In the genomic region with DNA sequence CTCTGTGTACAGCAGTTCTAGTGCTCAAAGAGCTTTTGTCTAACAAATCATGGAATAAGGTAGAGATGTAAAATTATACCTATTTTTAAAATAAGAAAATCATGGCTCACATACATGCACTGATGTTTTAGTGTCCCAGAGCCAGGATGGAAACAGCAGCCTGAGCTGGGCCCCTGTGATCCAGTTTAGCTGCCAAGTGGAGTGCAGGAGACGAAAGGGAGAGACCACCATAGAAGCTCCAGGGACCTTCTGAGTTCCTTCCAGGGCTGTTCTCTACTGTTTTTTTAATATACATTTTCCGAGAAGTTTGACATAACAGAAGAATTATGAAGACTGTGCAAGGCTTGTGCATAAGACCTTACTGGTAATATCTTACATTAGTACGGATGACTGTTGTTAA, we compare ENCODE assay signal across 24 mouse cellular contexts. TPM values are rescaled to one million over a fixed set of nuclear protein-coding genes. Genes with fewer than 3 reads are reported as not detected.
DNase-seq lines count a peak whose midpoint lies in the region; ATAC-seq lines count a peak whose summit lies in the region.
"Had no signal": no experiment of that assay in that cellular context is flagged by ENCODE, and none has a peak within 500 bp of the region (broad histone marks: within the 10 kb centered on the region; RNA-seq: fewer than 3 reads in every experiment).

No protein-coding gene starts in this region.

- peak overlapping the region; percentile 15; the same call in 1 of the 2 replicates for H3K27ac ChIP-seq in heart, embryonic 11.5 days (ENCODE audit: low read depth, low read length)
- no peak overlapping the region for H3K27ac ChIP-seq in heart, embryonic 12.5 days (ENCODE audit: poor library complexity, severe bottlenecking)
- peak overlapping the region; percentile 64; the same call in 1 of the 2 replicates for H3K27ac ChIP-seq in limb, embryonic 12.5 days
- no peak overlapping the region for H3K27ac ChIP-seq in limb, embryonic 10.5 days
- H3K27ac ChIP-seq in limb, embryonic 13.5 days: peak overlapping the region; percentile 63
- peak overlapping the region; percentile 66 for H3K27ac ChIP-seq in stomach, embryonic 15.5 days
- H3K27ac ChIP-seq: hindbrain, embryonic 14.5 days; liver, embryonic 15.5 days; midbrain, embryonic 13.5 days had no signal

- no peaks in the 10 kb centered on the region for H3K36me3 ChIP-seq in heart, embryonic 11.5 days (ENCODE audit: control insufficient read depth, insufficient read depth, low read length)
- no peaks in the 10 kb centered on the region for H3K36me3 ChIP-seq in heart, embryonic 12.5 days
- H3K36me3 ChIP-seq in limb, embryonic 12.5 days: no peaks in the 10 kb centered on the region
- H3K36me3 ChIP-seq in limb, embryonic 10.5 days: no peaks in the 10 kb centered on the region
- H3K36me3 ChIP-seq in limb, embryonic 13.5 days: no peaks in the 10 kb centered on the region
- no peaks in the 10 kb centered on the region for H3K36me3 ChIP-seq in stomach, embryonic 15.5 days
- H3K36me3 ChIP-seq: liver, embryonic 15.5 days; midbrain, embryonic 13.5 days had no signal

- no peak for ATAC-seq in heart, embryonic 11.5 days (replicated peaks; ENCODE audit: insufficient number of reproducible peaks, low FRiP score, low TSS enrichment)
- ATAC-seq in heart, embryonic 12.5 days (ENCODE audit: insufficient number of reproducible peaks, low FRiP score): no peak
- ATAC-seq in limb, embryonic 12.5 days (ENCODE audit: insufficient number of reproducible peaks, insufficient read depth, low FRiP score, low TSS enrichment, low read depth): no peak
- ATAC-seq in limb, embryonic 13.5 days (ENCODE audit: low FRiP score, low read depth): no peak
- no peak for ATAC-seq in stomach, embryonic 15.5 days (ENCODE audit: insufficient read depth, low FRiP score, low read depth)
- ATAC-seq: forebrain, embryonic 14.5 days; inflammation-experienced regulatory T-cells, adult 6 months; midbrain, embryonic 13.5 days; Patski had no signal

- H3K4me3 ChIP-seq in heart, embryonic 11.5 days (ENCODE audit: low read depth, low read length): no peak overlapping the region
- no peak overlapping the region for H3K4me3 ChIP-seq in heart, embryonic 12.5 days
- H3K4me3 ChIP-seq in limb, embryonic 12.5 days (replicated peaks): no peak overlapping the region
- H3K4me3 ChIP-seq in limb, embryonic 10.5 days: no peak overlapping the region
- H3K4me3 ChIP-seq in limb, embryonic 13.5 days: no peak overlapping the region
- no peak overlapping the region for H3K4me3 ChIP-seq in stomach, embryonic 15.5 days (replicated peaks)
- H3K4me3 ChIP-seq: liver, embryonic 15.5 days; megakaryocyte, embryonic 14.5 days; midbrain, embryonic 13.5 days had no signal

- no peaks in the 10 kb centered on the region for H3K27me3 ChIP-seq in heart, embryonic 11.5 days (ENCODE audit: control insufficient read depth, insufficient read depth, low read length)
- no peaks in the 10 kb centered on the region for H3K27me3 ChIP-seq in heart, embryonic 12.5 days (replicated peaks)
- H3K27me3 ChIP-seq in limb, embryonic 12.5 days: no peaks in the 10 kb centered on the region
- H3K27me3 ChIP-seq in limb, embryonic 10.5 days (ENCODE audit: low read depth, poor library complexity, severe bottlenecking): no peaks in the 10 kb centered on the region
- no peaks in the 10 kb centered on the region for H3K27me3 ChIP-seq in limb, embryonic 13.5 days
- H3K27me3 ChIP-seq in stomach, embryonic 15.5 days (replicated peaks): no peaks in the 10 kb centered on the region
- H3K27me3 ChIP-seq: CH12.LX; liver, embryonic 15.5 days; megakaryocyte, embryonic 14.5 days; midbrain, embryonic 13.5 days; Patski had no signal

- 84% methylated on average over 3 of the region's 3 CpGs for WGBS in heart, embryonic 11.5 days (ENCODE audit: insufficient replicate concordance)
- WGBS in heart, embryonic 12.5 days: 80% methylated on average over 3 of the region's 3 CpGs
- 76% methylated on average over 3 of the region's 3 CpGs for WGBS in limb, embryonic 12.5 days
- WGBS in limb, embryonic 10.5 days: 86% methylated on average over 3 of the region's 3 CpGs
- 57% methylated on average over 3 of the region's 3 CpGs for WGBS in limb, embryonic 13.5 days
- 47% methylated on average over 3 of the region's 3 CpGs for WGBS in stomach, embryonic 15.5 days

- H3K4me2 ChIP-seq in heart, embryonic 11.5 days: no peak overlapping the region
- no peak overlapping the region for H3K4me2 ChIP-seq in heart, embryonic 12.5 days
- H3K4me2 ChIP-seq in limb, embryonic 12.5 days: no peak overlapping the region
- no peak overlapping the region for H3K4me2 ChIP-seq in limb, embryonic 13.5 days (replicated peaks)
- no peak overlapping the region for H3K4me2 ChIP-seq in stomach, embryonic 15.5 days
- H3K4me2 ChIP-seq: hindbrain, embryonic 14.5 days; liver, embryonic 15.5 days; midbrain, embryonic 13.5 days had no signal

- DNase-seq in limb, embryonic 10.5 days (ENCODE audit: low spot score): no peak
- no peak for DNase-seq in cerebellum, adult 9-10 months
- DNase-seq: B cell, adult 2 months; cerebellum, adult 11 months; cerebellum, postnatal 10 days; liver; lung, postnatal 10 days; right cerebral cortex, postnatal 14 days; thymus, adult 18-20 months; thymus, postnatal 4 days had no signal

- H3K4me1 ChIP-seq in heart, embryonic 11.5 days (ENCODE audit: control insufficient read depth, insufficient read depth, low read length): peaks cover 4% of the 10 kb centered on the region; the same call in 1 of the 2 replicates
- H3K4me1 ChIP-seq in heart, embryonic 12.5 days (replicated peaks): peaks cover 8% of the 10 kb centered on the region
- H3K4me1 ChIP-seq in limb, embryonic 12.5 days (replicated peaks): peaks cover 12% of the 10 kb centered on the region
- H3K4me1 ChIP-seq in limb, embryonic 10.5 days: no peaks in the 10 kb centered on the region
- peaks cover 41% of the 10 kb centered on the region for H3K4me1 ChIP-seq in limb, embryonic 13.5 days
- H3K4me1 ChIP-seq in stomach, embryonic 15.5 days: peaks cover 3% of the 10 kb centered on the region; the same call in 1 of the 2 replicates
- H3K4me1 ChIP-seq: liver, embryonic 15.5 days; midbrain, embryonic 13.5 days had no signal

- H3K9ac ChIP-seq in heart, embryonic 11.5 days (ENCODE audit: low read depth, low read length): no peak overlapping the region
- H3K9ac ChIP-seq in heart, embryonic 12.5 days: no peak overlapping the region
- no peak overlapping the region for H3K9ac ChIP-seq in limb, embryonic 12.5 days (replicated peaks)
- H3K9ac ChIP-seq in limb, embryonic 13.5 days: no peak overlapping the region
- H3K9ac ChIP-seq in stomach, embryonic 15.5 days: no peak overlapping the region
- H3K9ac ChIP-seq: hindbrain, embryonic 14.5 days; liver, embryonic 15.5 days; midbrain, embryonic 13.5 days had no signal

- H3K9me3 ChIP-seq in heart, embryonic 11.5 days (replicated peaks; ENCODE audit: control insufficient read depth, low read length): no peaks in the 10 kb centered on the region
- H3K9me3 ChIP-seq in heart, embryonic 12.5 days (replicated peaks): no peaks in the 10 kb centered on the region
- H3K9me3 ChIP-seq in limb, embryonic 12.5 days: no peaks in the 10 kb centered on the region
- no peaks in the 10 kb centered on the region for H3K9me3 ChIP-seq in limb, embryonic 10.5 days (replicated peaks)
- H3K9me3 ChIP-seq in limb, embryonic 13.5 days: no peaks in the 10 kb centered on the region
- H3K9me3 ChIP-seq in stomach, embryonic 15.5 days: no peaks in the 10 kb centered on the region
- H3K9me3 ChIP-seq: G1E; liver, embryonic 15.5 days; megakaryocyte, embryonic 14.5 days; midbrain, embryonic 13.5 days had no signal

RNA-seq across cellular contexts. Expression of a gene that starts 15.2 kb away (rescaled TPM):
- polyA plus RNA-seq in heart, embryonic 11.5 days (2014; fragmentation: Nextera tagmentation; extraction: Ambion mirVana): 0.42 and 0.56 TPM in 2 replicates
- 0.88 and 0.92 TPM in 2 replicates for polyA plus RNA-seq in heart, embryonic 12.5 days (2016; fragmentation: Nextera tagmentation; extraction: Ambion mirVana)
- 1.1 and 1.6 TPM in 2 replicates for polyA plus RNA-seq in limb, embryonic 12.5 days (2016; fragmentation: Nextera tagmentation; extraction: Ambion mirVana)
- polyA plus RNA-seq in limb, embryonic 10.5 days (2016; fragmentation: Nextera tagmentation; extraction: Ambion mirVana): 1.0 and 1.5 TPM in 2 replicates
- 1.2 and 1.5 TPM in 2 replicates for polyA plus RNA-seq in limb, embryonic 13.5 days (2015; fragmentation: Nextera tagmentation; extraction: Ambion mirVana)
- polyA plus RNA-seq in stomach, embryonic 15.5 days (2015; fragmentation: Nextera tagmentation; extraction: Ambion mirVana): 1.1 and 2.6 TPM in 2 replicates

RNA-seq across cellular contexts. Expression of a gene that starts 26.7 kb away (rescaled TPM):
- 1.4 and 1.8 TPM in 2 replicates for polyA plus RNA-seq in heart, embryonic 11.5 days (2014; fragmentation: Nextera tagmentation; extraction: Ambion mirVana)
- polyA plus RNA-seq in heart, embryonic 12.5 days (2016; fragmentation: Nextera tagmentation; extraction: Ambion mirVana): 2.0 and 2.4 TPM in 2 replicates
- 0.51 and 0.55 TPM in 2 replicates for polyA plus RNA-seq in limb, embryonic 12.5 days (2016; fragmentation: Nextera tagmentation; extraction: Ambion mirVana)
- polyA plus RNA-seq in limb, embryonic 10.5 days (2016; fragmentation: Nextera tagmentation; extraction: Ambion mirVana): 0.21 and 0.45 TPM in 2 replicates
- 1.4 and 1.9 TPM in 2 replicates for polyA plus RNA-seq in limb, embryonic 13.5 days (2015; fragmentation: Nextera tagmentation; extraction: Ambion mirVana)
- polyA plus RNA-seq in stomach, embryonic 15.5 days (2015; fragmentation: Nextera tagmentation; extraction: Ambion mirVana): 0.98 and 1.3 TPM in 2 replicates

RNA-seq across cellular contexts. Expression of a gene that starts 56.8 kb away (rescaled TPM):
- 11.1 and 11.6 TPM in 2 replicates for polyA plus RNA-seq in heart, embryonic 11.5 days (2014; fragmentation: Nextera tagmentation; extraction: Ambion mirVana)
- 13.1 and 14.0 TPM in 2 replicates for polyA plus RNA-seq in heart, embryonic 12.5 days (2016; fragmentation: Nextera tagmentation; extraction: Ambion mirVana)
- 14.7 and 16.4 TPM in 2 replicates for polyA plus RNA-seq in limb, embryonic 12.5 days (2016; fragmentation: Nextera tagmentation; extraction: Ambion mirVana)
- polyA plus RNA-seq in limb, embryonic 10.5 days (2016; fragmentation: Nextera tagmentation; extraction: Ambion mirVana): 17.3 and 21.0 TPM in 2 replicates
- 13.9 and 14.3 TPM in 2 replicates for polyA plus RNA-seq in limb, embryonic 13.5 days (2015; fragmentation: Nextera tagmentation; extraction: Ambion mirVana)
- polyA plus RNA-seq in stomach, embryonic 15.5 days (2015; fragmentation: Nextera tagmentation; extraction: Ambion mirVana): 17.3 and 20.9 TPM in 2 replicates

Comparison
In these comparisons a context has a peak if more than half of its experiments do, and no peak if none do; other contexts are left out.
1. H3K27ac ChIP-seq: peak in heart, embryonic 11.5 days (single experiment), limb, embryonic 12.5 days (single experiment), limb, embryonic 13.5 days (single experiment) and stomach, embryonic 15.5 days (single experiment); none in heart, embryonic 12.5 days (single experiment) and limb, embryonic 10.5 days (single experiment).